Mouse (Mus musculus) cerebellum, adult 2 months (tissue): ENCODE results near the gene H2afy2. TPM values are rescaled to one million over a fixed set of nuclear protein-coding genes. Genes with fewer than 3 reads are reported as not detected.
A peak's percentile ranks its signal among the peaks of the same experiment; 100 is the strongest.

Experiments used
- DNase-seq, 2 experiments: peaks; one replicate each; pipeline ENCODE4 v3.0.0; 2021
- H3K27ac ChIP-seq: fragments of 200-500 bp; 2 replicates; pipeline ENCODE4 v1.5.1; 2012; ENCODE audit warnings: low read length, control low read depth, inconsistent platforms; ENCODE audit not compliant: insufficient read depth
- H3K27me3 ChIP-seq: fragments of 200-500 bp; 2 replicates; pipeline ENCODE4 v1.6.1; 2012; ENCODE audit warnings: inconsistent platforms, mild to moderate bottlenecking, low read length, moderate library complexity; ENCODE audit not compliant: control insufficient read depth, insufficient read depth
- H3K4me1 ChIP-seq: fragments of 200-500 bp; 2 replicates; pipeline ENCODE4 v1.6.1; 2011; ENCODE audit warnings: low read length; ENCODE audit not compliant: control insufficient read depth, insufficient read depth
- H3K4me3 ChIP-seq: fragments of 200-500 bp; replicated peaks from 2 replicates; pipeline ENCODE3; 2011; ENCODE audit warnings: mild to moderate bottlenecking, low read depth, low read length, control low read depth; ENCODE audit not compliant: insufficient read depth
- CTCF ChIP-seq: fragments of 200-500 bp; IDR thresholded peaks from 2 replicates; pipeline ENCODE4 v1.5.1; 2011; ENCODE audit warnings: low read depth, mild to moderate bottlenecking, control low read depth, low read length, moderate library complexity, borderline replicate concordance; ENCODE audit not compliant: insufficient read depth
- POLR2A ChIP-seq: fragments of 200-500 bp; IDR thresholded peaks from 2 replicates; pipeline ENCODE4 v1.6.1; 2011; ENCODE audit warnings: low read length, control low read depth, borderline replicate concordance; ENCODE audit not compliant: insufficient read depth
- WGBS: fragments of 180-500 bp; shearing (Covaris S2); methylation state at CpG from one replicate; pipeline ENCODE4 v1.1.7; 2018; 5-methylcytosine and 5-hydroxymethylcytosine counted together
- polyA plus RNA-seq: library from polyadenylated mRNA; depleted of rRNA; stranded (reverse); fragments of >200 nt; gene quantifications from 2 replicates; pipeline ENCODE4 v1.2.3, GENCODE M21; 2012

Gene H2afy2
- polyA plus RNA-seq, 1 experiment = 20.8 TPM

DNA sequence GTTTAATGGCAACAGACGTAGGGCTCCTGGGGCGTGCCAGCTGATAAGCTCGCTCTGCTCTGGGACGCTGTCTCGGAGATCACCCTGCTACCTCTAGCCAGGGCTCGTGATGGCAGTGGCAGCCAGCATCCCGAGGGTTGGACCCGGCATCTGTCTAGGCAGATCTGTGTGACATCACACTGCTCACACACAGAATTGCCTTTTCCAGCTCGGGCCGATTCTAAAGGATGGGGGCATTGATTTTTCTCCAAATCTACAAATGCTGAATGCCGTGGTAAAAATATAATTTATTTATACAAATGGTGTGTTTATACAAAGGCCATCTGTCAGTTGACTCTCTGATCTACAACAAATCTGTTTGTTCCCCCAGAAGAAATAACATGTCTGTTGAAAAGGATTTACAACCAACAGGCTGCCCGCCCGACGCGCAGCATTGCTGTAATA lies 14.2 kb upstream of the H2afy2 start:
- DNase-seq = no peak
- TF ChIP-seq CTCF = no peak
- TF ChIP-seq POLR2A = no peak

DNA sequence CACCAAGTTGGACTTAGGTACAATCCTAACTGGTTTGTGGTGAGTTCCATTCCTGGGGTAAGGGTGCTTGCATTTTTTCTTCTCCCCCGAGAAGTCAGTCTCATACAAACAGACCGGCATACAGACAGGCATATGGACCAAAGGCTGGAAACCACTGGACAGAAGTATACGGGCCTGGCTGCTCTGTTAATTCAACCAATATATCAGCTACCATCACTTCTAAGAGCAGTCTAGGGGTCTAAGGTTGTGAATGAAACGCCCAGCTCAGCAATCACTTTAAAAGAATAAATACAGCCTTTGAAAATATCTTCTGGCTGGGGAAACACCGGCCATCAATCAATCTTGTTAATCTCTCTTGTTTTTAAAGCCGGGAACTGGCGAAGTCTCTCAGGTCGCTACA lies 11.5 kb upstream of the H2afy2 start:
- 74% methylated on average over 8 of the region's 8 CpGs for WGBS
- H3K27ac ChIP-seq = no peak overlapping the region
- TF ChIP-seq POLR2A (no peak), CTCF (no peak)
- no peaks in the 10 kb centered on the region for H3K4me1 ChIP-seq
- no peak for DNase-seq
- H3K27me3 ChIP-seq = no peaks in the 10 kb centered on the region; the same call in 1 of the 2 replicates
- no peak overlapping the region for H3K4me3 ChIP-seq

More for the DNA sequence above, 14.2 kb upstream of the H2afy2 start:
- 74% methylated on average over 15 of the region's 15 CpGs for WGBS
- Histone ChIP-seq H3K27me3 (no peaks in the 10 kb centered on the region; the same call in 1 of the 2 replicates), H3K4me3 (no peak overlapping the region), H3K27ac (no peak overlapping the region), H3K4me1 (no peaks in the 10 kb centered on the region)

DNA sequence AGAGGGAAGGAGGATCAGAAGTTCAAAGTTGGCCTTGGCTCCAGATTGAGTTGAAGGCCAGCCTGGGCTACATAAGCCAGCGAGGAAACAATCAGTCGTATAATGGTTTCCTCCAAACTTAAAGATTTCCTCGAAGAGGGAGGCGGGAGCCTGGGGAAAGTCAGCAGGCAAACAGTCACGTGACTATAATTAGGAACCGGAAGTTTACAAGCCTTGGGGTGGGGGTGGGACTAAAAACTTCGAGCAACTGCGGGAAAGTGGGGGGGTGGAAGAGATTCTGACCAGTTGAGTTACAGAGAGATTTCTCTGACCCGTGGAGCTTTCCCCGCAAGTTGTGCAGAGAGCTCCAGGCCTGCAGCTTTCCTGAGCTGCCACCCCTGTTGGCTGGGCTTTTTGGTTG lies 11.0 kb upstream of the H2afy2 start:
- H3K4me3 ChIP-seq = no peak overlapping the region
- H3K27me3 ChIP-seq = no peaks in the 10 kb centered on the region; the same call in 1 of the 2 replicates
- H3K27ac ChIP-seq = no peak overlapping the region
- TF ChIP-seq POLR2A = no peak
- no peak for TF ChIP-seq CTCF
- DNase-seq = no peak
- H3K4me1 ChIP-seq = no peaks in the 10 kb centered on the region
- WGBS = 81% methylated on average over 10 of the region's 10 CpGs

DNA sequence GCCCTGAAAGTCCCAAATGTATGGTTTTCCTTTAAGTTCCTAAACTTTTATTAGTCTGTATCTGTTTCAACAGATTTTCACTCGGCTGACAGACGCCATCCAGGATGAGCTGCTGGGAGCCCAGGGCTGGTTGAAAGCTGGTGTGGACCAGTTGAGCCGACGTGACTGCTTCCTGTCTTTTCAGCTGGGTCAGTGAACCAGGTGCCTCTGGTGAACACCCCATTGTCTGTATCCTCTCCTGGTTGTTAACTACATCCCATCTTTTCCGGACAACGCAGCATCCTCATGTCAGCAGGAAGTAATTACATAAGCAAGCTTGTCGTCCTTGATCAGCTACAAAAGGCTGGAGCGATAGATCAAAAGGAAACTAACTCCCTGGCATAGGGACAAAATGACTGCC lies 9.1 kb upstream of the H2afy2 start:
- Histone ChIP-seq H3K27me3 (no peaks in the 10 kb centered on the region; the same call in 1 of the 2 replicates), H3K4me1 (no peaks in the 10 kb centered on the region), H3K27ac (no peak overlapping the region), H3K4me3 (no peak overlapping the region)
- no peak for DNase-seq
- 48% methylated on average over 8 of the region's 8 CpGs for WGBS
- TF ChIP-seq CTCF (no peak), POLR2A (no peak)

DNA sequence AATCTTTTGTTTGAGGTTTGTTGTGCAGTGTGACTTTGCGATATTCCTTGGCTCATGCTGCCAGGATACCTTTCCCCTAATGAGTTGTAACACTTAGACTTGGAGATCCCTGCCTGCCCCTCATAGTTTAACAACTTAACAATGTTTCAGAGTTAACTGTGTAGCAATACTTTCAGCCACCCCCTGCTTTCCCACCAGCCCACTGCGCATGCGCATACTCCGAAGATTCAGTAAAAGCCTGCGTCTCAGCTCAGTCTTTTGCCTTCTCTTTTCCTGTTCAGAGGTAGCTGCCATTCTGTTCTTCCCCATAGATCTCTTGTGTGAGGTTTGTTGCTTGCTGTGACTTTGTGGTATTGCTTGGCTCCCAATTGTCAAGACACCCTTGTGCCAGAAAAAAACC lies 4.6 kb upstream of the H2afy2 start:
- no peak overlapping the region for H3K27ac ChIP-seq
- no peak for TF ChIP-seq POLR2A
- no peak for TF ChIP-seq CTCF
- no peaks in the 10 kb centered on the region for H3K4me1 ChIP-seq
- no peak overlapping the region for H3K4me3 ChIP-seq
- DNase-seq = no peak
- H3K27me3 ChIP-seq = no peaks in the 10 kb centered on the region
- WGBS = 98% methylated on average over 5 of the region's 5 CpGs

DNA sequence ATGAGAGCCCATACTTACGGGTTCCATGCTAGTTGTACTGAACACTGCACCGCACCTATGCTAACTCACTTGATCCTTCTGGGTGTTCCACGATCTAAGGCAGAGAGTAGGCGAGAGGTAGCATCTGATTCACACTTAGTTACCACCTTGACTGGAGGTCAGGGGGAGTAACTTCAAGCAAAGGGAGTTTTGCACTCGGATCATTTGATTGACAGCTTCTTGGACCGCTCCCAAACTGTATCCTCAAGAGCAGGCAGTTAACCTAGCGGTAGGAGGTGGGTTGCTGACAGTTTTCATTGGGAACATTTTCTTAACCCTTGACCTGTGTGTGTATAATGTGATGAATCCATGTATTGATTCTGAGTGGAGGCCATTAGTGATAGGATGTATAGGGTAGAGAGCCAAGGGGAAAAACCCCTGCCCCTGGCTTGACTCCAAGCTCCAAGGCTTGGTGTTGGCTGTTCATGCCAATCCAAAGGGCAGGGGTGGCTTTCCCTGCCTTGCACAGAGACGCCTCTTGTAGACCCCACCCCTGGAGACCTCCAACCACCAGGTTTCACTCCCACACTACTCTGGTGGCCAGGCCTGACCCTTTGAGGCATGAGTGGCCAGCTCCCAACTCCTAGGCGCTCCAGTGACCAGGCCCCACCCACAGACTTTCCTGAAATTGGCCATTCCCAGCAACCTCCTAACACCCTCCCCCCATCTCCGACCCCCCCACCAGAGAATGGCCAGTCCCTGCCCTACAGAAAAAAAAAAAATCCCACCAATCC lies 3.8 kb upstream of the H2afy2 start:
- Histone ChIP-seq H3K27me3 (no peaks in the 10 kb centered on the region), H3K4me3 (no peak overlapping the region), H3K4me1 (no peaks in the 10 kb centered on the region), H3K27ac (no peak overlapping the region)
- no peak for DNase-seq
- WGBS = 67% methylated on average over 10 of the region's 10 CpGs
- TF ChIP-seq CTCF (no peak), POLR2A (no peak)

DNA sequence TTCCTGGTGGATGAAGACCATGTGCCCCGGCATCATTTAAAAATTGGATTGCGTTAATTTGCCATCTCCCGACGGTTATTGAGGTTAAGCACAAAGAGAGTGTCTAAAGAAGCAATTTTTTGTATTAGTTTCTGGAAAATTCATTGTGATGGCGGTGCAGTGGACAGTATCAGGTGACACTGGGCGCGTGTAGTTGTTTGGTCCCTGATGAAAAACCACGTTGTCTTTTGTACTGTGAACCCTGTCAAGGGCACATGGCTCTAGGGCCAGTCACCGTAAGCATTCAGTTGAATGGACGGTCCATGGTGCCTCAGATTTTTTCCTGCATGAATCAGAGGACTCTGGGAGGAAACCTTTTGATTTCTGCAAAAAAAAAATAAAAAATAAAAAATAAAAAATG lies 467 bp upstream of the H2afy2 start:
- H3K27ac ChIP-seq = peak overlapping the region; percentile 97; the same call in 1 of the 2 replicates
- peak in 1 of 2 experiments; percentile 14 for DNase-seq
- H3K27me3 ChIP-seq = no peaks in the 10 kb centered on the region
- TF ChIP-seq CTCF = no peak
- TF ChIP-seq POLR2A = no peak
- 20% methylated on average over 10 of the region's 10 CpGs for WGBS
- H3K4me1 ChIP-seq = no peaks in the 10 kb centered on the region; the same call in 1 of the 2 replicates
- peak overlapping the region; percentile 64 for H3K4me3 ChIP-seq

DNA sequence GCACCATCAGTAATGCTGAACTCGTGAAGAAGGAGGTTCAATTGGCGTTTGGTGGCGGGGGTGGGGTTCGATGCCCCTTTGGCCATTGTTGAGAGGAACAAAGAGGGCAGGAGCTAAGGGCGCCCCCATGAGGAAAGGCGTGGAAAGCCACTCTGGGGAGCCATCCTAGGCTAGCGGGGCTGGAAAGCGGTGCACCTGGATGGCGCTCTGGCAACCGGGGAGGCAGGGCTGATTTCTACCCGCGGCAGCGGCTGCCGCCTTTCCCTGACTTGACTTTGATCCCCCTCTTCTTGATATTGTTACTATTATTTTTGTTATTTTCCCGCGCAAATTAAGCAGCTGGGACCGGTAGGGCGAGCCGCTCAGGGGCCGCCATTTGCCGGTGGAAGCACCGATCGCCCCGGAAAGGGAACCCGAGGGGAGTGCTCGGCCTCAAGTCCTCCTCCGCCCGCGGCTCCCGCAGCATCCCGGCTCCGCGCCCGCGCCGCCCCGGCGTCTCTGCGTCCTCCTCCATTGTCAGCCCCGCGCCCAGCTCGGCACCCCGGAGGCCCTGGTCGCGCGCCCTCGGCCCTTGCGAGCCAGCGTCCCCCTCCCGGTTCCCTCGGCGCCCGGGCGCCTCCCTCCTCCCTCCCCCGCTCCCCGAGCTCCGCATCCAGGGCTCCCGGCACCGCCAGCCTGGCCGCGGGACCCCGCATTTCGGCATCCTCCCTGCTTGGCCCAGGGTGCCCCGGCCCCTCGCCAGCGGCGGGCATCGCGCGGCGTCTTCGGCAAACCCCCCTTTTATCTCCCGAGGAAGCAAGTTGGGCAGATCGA lies 942 bp downstream of the H2afy2 start:
- peak overlapping the region; percentile 97 for H3K27ac ChIP-seq
- DNase-seq = peak; percentile 76 to 85
- no peaks in the 10 kb centered on the region for H3K27me3 ChIP-seq
- H3K4me1 ChIP-seq = no peaks in the 10 kb centered on the region; the same call in 1 of the 2 replicates
- peak overlapping the region; percentile 64 for H3K4me3 ChIP-seq
- WGBS = under 1% methylated on average over 73 of the region's 74 CpGs
- peak; percentile 58 for TF ChIP-seq CTCF
- 0 out of 2 replicates have a peak, but pooled peaks have one; percentile 20 for TF ChIP-seq POLR2A
